Mouse (Mus musculus): ENCODE results near the gene Klf16. TPM values are rescaled to one million over a fixed set of nuclear protein-coding genes. Genes with fewer than 3 reads are reported as not detected.
"Not testable (repeated sequence)": the region's sequence is repeated elsewhere in the genome, so short reads cannot be mapped to it uniquely, and the experiment has no call there.

Gene Klf16
- polyA plus RNA-seq, 1 experiment from 2014 or later, result 8.5 TPM

DNA sequence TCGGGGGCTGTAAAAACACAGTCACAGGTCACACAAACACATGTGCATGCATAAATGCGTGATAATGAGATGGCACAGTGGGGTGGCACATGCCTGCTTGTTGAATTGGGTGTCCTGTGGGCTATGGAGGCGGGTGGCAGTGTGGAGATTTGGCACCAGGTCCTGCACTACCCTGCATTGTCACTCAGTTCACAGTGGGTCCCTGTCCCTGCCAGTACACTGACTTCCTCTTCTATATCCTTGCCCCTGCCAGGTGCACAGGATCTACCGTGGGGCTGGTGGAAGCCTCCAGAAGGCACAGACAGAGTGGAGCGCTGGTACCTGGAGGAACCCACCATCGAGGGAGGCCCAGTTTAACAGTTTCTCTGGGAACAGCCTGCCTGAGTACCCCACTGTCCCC lies 37.2 kb upstream of the Klf16 start:
- H3K27me3 ChIP-seq (replicated peaks; ENCODE audit: low read depth, poor library complexity, severe bottlenecking), result no peaks in the 10 kb centered on the region
- no peaks in the 10 kb centered on the region for H3K9me3 ChIP-seq
- H3K36me3 ChIP-seq (replicated peaks), result peaks cover 68% of the 10 kb centered on the region
- 86% methylated on average over 6 of the region's 6 CpGs for WGBS
- H3K4me1 ChIP-seq, result no peaks in the 10 kb centered on the region
- H3K4me3 ChIP-seq, result peak overlapping the region; percentile 11; the same call in 1 of the 2 replicates
- H3K27ac ChIP-seq (replicated peaks), result no peak overlapping the region
- no peak for DNase-seq (ENCODE audit: low spot score)

DNA sequence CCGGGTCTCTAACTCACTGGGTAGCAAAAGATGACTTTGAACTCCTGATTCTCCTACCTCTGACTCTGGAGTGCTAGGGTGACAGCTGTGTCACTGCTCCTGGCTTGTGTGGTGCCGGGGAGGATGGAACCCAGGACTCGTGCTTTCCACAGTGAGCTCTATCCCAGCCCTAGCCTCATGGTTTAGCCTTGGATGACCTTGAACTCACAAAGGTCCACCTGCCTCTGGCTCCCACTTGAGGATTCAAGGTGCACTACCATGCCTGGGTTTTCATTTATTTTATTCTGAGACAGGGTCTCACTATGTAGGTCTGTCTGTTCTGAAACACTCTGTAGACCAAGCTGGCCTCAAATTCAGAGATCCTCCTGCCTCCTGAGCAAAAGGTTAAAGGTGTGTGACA lies 36.7 kb upstream of the Klf16 start:
- no peak overlapping the region for H3K4me3 ChIP-seq
- no peak for DNase-seq (ENCODE audit: low spot score)
- no peaks in the 10 kb centered on the region for H3K9me3 ChIP-seq
- no peaks in the 10 kb centered on the region for H3K27me3 ChIP-seq (replicated peaks; ENCODE audit: low read depth, poor library complexity, severe bottlenecking)
- whole genome bisulfite sequencing, result 80% methylated on average over 3 of the region's 3 CpGs
- no peak overlapping the region for H3K27ac ChIP-seq (replicated peaks)
- H3K36me3 ChIP-seq (replicated peaks), result peaks cover 73% of the 10 kb centered on the region
- H3K4me1 ChIP-seq, result no peaks in the 10 kb centered on the region

DNA sequence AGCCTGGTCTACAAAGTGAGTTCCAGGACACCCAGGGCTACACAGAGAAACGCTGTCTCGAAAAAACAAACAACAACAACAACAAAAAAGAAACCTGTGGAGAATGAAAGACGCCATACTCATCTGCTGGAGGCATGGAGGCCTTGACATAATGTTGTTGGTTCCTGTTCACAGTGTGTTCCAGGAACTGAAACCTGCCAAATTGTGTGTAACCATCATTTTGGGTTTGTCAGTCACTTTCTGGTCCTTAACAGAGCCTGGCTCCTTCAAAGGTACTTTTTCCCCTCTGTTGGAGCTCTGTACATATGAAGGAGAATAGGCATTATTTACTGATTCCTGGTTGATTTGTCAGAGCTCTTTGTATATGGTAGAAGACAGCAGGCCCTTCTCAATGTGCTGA lies 34.8 kb upstream of the Klf16 start:
- no peaks in the 10 kb centered on the region for H3K9me3 ChIP-seq
- H3K36me3 ChIP-seq (replicated peaks), result peaks cover 92% of the 10 kb centered on the region
- no peak for DNase-seq (ENCODE audit: low spot score)
- no peaks in the 10 kb centered on the region for H3K27me3 ChIP-seq (replicated peaks; ENCODE audit: low read depth, poor library complexity, severe bottlenecking)
- H3K4me1 ChIP-seq, result no peaks in the 10 kb centered on the region
- no peak overlapping the region for H3K27ac ChIP-seq (replicated peaks)
- no peak overlapping the region for H3K4me3 ChIP-seq
- WGBS, result 90% methylated on average over 3 of the region's 3 CpGs

DNA sequence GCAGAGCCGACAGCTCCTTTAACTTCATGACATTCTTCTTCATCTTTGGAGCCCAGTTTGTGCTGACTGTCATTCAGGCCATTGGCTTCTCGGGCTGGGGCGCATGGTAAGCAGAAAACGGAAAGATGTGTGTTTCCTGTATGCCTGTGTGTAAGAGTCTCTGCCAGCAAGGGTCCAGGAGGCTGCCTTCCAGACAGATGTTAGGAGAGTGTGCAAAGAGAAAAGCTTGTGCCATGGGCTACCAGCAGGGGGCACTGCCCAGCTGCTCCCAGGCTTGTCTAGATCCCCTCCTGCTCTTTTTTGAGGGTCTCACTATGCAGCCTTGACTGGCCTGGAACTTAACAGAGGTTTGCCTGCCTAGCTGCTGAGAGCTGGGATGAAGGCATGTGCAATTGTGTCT lies 33.9 kb upstream of the Klf16 start:
- 76% methylated on average over 4 of the region's 4 CpGs for WGBS
- H3K27ac ChIP-seq (replicated peaks), result no peak overlapping the region
- no peak overlapping the region for H3K4me3 ChIP-seq
- H3K36me3 ChIP-seq (replicated peaks), result peaks cover 99% of the 10 kb centered on the region
- H3K4me1 ChIP-seq, result no peaks in the 10 kb centered on the region
- DNase-seq (ENCODE audit: low spot score), result peak; percentile 66
- H3K27me3 ChIP-seq (replicated peaks; ENCODE audit: low read depth, poor library complexity, severe bottlenecking), result no peaks in the 10 kb centered on the region
- no peaks in the 10 kb centered on the region for H3K9me3 ChIP-seq

DNA sequence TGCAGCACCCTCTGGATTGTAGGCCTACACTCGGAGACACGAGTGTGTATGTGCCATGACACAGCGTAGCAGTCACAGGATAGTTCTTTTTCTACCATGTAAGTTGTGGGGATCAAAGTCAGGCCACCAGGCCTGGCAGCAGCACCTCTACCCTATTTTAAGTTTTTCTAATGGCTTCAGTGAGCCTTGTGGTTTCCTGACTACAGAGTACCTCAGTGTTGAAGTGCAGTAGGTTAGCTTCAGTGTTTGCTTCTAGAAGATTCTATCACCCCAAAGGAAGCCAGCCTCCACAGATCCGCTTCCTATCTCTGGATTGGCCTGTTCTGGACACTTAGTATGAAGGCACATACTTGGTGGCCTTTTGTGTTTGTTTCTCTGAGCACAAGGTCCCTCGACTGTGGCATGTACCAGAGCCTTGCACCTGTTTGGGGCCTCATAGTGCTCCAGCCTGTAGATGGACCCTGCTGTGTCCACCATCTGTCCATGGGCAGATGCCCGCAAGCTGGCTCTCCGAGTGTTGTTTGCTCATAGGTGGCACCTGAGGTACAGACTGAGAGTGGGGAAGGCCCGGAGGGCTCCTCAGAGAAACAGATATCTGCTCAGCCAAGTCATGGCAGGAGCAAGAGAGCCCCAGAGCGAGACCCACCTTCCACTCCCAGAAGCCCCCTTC lies 33.1 kb upstream of the Klf16 start:
- Histone ChIP-seq H3K9me3 (no peaks in the 10 kb centered on the region), H3K27me3 (replicated peaks; ENCODE audit: low read depth, poor library complexity, severe bottlenecking) (no peaks in the 10 kb centered on the region), H3K4me1 (no peaks in the 10 kb centered on the region), H3K4me3 (no peak overlapping the region), H3K36me3 (replicated peaks) (peaks cover 95% of the 10 kb centered on the region), H3K27ac (replicated peaks) (no peak overlapping the region)
- DNase-seq (ENCODE audit: low spot score), result no peak
- 92% methylated on average over 9 of the region's 9 CpGs for WGBS

DNA sequence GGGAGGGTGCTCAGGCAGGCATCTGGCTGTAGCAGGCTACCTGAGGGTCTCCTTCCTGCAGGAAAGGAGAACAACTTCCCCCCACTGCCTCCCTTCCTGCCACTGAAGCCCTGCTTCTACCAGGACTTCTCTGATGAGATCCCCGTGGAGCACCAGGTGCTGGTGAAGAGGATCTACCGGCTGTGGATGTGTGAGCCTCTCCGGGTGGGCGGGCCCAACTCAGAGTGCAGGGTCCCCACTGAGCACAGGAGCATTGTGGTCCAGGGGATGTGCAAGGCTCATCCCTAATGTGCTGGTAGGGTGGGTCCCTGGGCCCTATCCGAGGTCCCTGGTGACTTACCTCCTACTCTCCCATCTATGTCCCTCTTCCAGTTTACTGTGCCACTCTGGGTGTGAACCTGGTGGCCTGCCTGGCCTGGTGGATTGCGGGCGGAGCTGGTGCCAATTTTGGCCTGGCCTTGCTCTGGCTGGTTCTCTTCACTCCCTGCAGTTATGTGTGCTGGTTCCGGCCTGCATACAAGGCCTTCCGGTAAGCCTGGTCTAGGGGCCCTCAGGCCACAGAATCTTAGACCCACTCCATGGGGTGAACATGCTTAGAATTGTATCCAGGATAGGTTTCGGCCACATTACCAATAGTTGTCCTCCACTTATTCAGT lies 32.3 kb upstream of the Klf16 start:
- peaks cover 94% of the 10 kb centered on the region for H3K36me3 ChIP-seq (replicated peaks)

DNA sequence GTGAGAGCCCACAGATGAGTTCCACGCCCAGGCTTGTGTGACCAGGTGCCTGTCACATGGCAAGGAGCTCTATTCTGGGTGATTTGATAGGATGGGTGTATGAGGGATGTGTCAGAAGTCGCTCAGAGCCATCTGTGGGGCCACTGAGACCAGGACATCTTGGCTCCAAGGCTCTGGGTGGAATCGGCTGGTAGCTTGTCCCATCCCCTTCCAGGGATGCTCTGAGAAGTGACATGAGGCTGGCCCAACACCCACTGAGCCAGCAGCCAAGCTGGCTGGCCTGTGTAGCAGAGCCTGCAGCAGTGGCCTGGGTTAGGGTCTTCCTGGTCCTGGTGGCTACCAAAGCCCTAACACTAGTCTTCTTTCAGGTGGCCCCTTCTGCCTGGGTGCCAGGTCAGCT lies 31.3 kb upstream of the Klf16 start:
- DNase-seq (ENCODE audit: low spot score), result no peak
- no peaks in the 10 kb centered on the region for H3K9me3 ChIP-seq
- no peak overlapping the region for H3K4me3 ChIP-seq
- H3K27me3 ChIP-seq (replicated peaks; ENCODE audit: low read depth, poor library complexity, severe bottlenecking), result no peaks in the 10 kb centered on the region
- peaks cover 85% of the 10 kb centered on the region for H3K36me3 ChIP-seq (replicated peaks)
- 84% methylated on average over 3 of the region's 3 CpGs for WGBS
- peaks cover 15% of the 10 kb centered on the region for H3K4me1 ChIP-seq
- no peak overlapping the region for H3K27ac ChIP-seq (replicated peaks)

More for the DNA sequence above, 32.3 kb upstream of the Klf16 start:
- Histone ChIP-seq H3K4me3 (no peak overlapping the region), H3K4me1 (peaks cover 5% of the 10 kb centered on the region), H3K9me3 (no peaks in the 10 kb centered on the region), H3K27me3 (replicated peaks; ENCODE audit: low read depth, poor library complexity, severe bottlenecking) (no peaks in the 10 kb centered on the region), H3K27ac (replicated peaks) (no peak overlapping the region)
- no peak for DNase-seq (ENCODE audit: low spot score)
- 90% methylated on average over 10 of the region's 10 CpGs for WGBS

DNA sequence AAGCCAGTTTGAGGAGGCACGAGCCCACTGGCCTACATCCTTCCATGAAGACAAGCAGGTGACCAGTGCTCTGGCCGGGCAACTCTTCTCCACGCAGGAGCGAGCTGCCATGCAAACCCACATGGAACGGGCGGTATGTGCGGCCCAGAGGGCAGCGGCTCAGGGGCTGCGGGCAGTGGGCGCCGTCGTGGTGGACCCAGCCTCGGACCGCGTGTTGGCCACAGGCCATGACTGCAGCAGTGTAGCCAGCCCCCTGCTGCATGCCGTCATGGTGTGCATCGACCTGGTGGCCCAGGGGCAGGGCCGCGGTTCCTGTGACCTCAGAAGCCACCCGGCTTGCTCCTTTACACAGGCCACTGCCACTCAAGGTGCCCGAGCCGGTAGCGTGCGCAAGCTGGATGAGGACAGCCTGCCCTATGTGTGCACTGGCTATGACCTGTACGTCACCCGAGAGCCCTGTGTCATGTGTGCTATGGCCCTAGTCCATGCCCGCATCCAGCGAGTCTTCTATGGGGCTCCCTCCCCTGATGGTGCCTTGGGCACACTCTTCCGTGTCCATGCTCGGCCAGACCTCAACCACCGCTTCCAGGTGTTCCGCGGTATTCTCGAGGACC lies 29.7 kb upstream of the Klf16 start:
- no peak for DNase-seq (ENCODE audit: low spot score)
- 97% methylated on average over 34 of the region's 34 CpGs for WGBS
- Histone ChIP-seq H3K27me3 (replicated peaks; ENCODE audit: low read depth, poor library complexity, severe bottlenecking) (no peaks in the 10 kb centered on the region), H3K9me3 (no peaks in the 10 kb centered on the region), H3K4me1 (peaks cover 24% of the 10 kb centered on the region), H3K27ac (replicated peaks) (no peak overlapping the region), H3K4me3 (no peak overlapping the region), H3K36me3 (replicated peaks) (peaks cover 69% of the 10 kb centered on the region)

DNA sequence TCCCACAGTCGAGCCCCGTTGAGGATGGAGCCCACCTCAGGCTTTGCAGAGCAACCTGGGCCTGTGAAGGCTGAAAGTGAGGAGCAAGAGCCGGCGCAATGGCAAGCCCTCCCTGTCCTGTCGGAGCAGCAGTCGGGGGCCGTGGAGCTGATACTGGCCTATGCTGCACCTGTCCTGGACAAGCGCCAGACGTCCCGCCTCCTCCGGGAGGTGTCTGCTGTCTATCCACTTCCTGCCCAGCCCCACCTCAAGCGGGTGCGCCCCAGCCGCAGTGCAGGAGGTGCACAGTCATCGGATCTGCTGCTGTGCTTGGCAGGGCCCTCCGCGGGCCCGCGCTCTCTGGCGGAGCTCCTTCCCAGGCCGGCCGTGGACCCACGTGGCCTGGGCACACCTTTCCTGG lies 29.2 kb upstream of the Klf16 start:
- Histone ChIP-seq H3K9me3 (no peaks in the 10 kb centered on the region), H3K27me3 (replicated peaks; ENCODE audit: low read depth, poor library complexity, severe bottlenecking) (no peaks in the 10 kb centered on the region), H3K4me3 (no peak overlapping the region), H3K36me3 (replicated peaks) (peaks cover 64% of the 10 kb centered on the region), H3K4me1 (peaks cover 24% of the 10 kb centered on the region), H3K27ac (replicated peaks) (no peak overlapping the region)
- 94% methylated on average over 23 of the region's 23 CpGs for WGBS
- DNase-seq (ENCODE audit: low spot score), result no peak

DNA sequence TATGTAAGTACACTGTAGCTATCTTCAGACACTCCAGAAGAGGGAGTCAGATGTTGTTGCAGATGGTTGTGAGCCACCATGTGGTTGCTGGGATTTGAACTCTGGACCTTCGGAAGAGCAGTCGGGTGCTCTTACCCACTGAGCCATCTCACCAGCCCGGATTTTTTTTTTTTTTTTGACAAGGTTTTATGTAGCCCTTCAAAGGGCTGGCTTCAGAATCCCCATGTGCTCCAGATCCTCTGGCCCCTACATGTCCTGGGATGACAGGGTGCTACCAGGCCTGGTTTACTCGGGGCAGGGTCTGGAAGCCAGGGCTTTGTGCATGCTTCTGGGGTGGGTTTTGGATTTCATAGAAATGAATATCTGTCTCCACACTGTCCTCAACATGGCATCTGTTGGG lies 28.6 kb upstream of the Klf16 start, which contains the start of gene Gm49322:
Gm49322 (plus strand) TSS at position 301 of the 400 bp plus-strand sequence.
- not testable (repeated sequence) for H3K9me3 ChIP-seq; DNase-seq (ENCODE audit: low spot score); H3K27ac ChIP-seq (replicated peaks); H3K27me3 ChIP-seq (replicated peaks; ENCODE audit: low read depth, poor library complexity, severe bottlenecking)
- H3K36me3 ChIP-seq (replicated peaks), result peaks cover 58% of the 10 kb centered on the region
- WGBS, result 88% methylated on average over 4 of the region's 4 CpGs
- peaks cover 24% of the 10 kb centered on the region for H3K4me1 ChIP-seq
- H3K4me3 ChIP-seq, result peak within 1 kb of the TSS; percentile 85; the same call in 1 of the 2 replicates

DNA sequence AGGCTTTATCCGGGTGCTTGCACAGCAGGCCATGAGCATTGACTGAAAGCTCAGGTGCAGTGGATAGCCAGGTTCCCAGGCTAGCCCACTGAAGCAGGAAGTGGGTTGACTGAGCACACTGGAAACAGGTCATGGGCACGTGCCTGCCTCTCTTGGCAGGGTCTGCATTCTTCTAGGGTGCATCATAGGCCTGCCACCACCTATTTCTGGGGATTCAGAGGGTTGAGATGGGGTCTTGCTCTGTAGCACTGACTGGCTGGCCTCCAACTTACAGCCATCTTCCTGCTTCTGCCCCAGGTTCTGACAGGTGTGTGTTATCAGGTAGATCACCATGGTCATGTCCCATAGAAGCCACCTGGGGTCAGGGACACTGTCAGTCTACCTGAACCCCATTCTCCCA lies 27.9 kb upstream of the Klf16 start:
- Histone ChIP-seq H3K36me3 (replicated peaks) (peaks cover 51% of the 10 kb centered on the region), H3K9me3 (no peaks in the 10 kb centered on the region), H3K27ac (replicated peaks) (no peak overlapping the region), H3K27me3 (replicated peaks; ENCODE audit: low read depth, poor library complexity, severe bottlenecking) (no peaks in the 10 kb centered on the region), H3K4me3 (peak overlapping the region; percentile 85; the same call in 1 of the 2 replicates), H3K4me1 (peaks cover 24% of the 10 kb centered on the region)
- 90% methylated on average over 2 of the region's 2 CpGs for WGBS
- no peak for DNase-seq (ENCODE audit: low spot score)

DNA sequence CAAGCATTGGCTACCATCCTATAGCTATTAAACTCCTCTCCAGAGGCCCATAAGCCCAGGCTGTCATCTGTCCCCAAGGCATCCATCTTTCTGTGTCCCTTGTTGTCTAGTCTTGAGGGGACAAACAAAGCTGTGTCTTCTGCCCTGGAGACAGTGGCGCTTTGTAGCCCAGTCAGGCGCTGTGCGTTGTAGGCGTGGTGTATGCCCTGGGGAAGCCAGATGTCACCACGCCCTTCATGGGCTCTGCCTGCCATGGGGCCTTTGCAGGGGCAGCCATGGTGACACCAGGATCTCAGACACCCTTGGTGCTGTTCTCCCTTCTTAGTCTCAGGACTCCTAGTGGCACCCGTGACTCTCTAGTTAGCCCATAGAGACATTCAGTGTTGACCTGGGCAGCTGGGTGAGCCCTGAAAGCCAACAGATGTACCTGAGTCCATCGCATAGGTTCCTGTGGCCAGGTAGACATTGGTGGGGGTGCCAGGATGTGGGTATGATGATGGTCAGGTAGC lies 26.9 kb upstream of the Klf16 start:
- Histone ChIP-seq H3K4me3 (peak overlapping the region; percentile 85), H3K27me3 (replicated peaks; ENCODE audit: low read depth, poor library complexity, severe bottlenecking) (no peaks in the 10 kb centered on the region), H3K27ac (replicated peaks) (0 out of 2 replicates have a peak overlapping the region, but pooled peaks have one; percentile 89), H3K36me3 (replicated peaks) (peaks cover 41% of the 10 kb centered on the region), H3K4me1 (peaks cover 24% of the 10 kb centered on the region), H3K9me3 (no peaks in the 10 kb centered on the region)
- DNase-seq (ENCODE audit: low spot score), result no peak
- WGBS, result 86% methylated on average over 7 of the region's 7 CpGs

All from embryonic facial prominence, embryonic 10.5 days (tissue).